Mouse (Mus musculus) monocyte, adult 2 months (primary cell): ENCODE data around the gene Ip6k1.

Experiments used
- DNase-seq, 2 experiments: peaks; one replicate each; pipeline ENCODE4 v3.0.0; 2022; ENCODE audit warnings: low spot score in 2 of 2, low read depth in 1 of 2

Ip6k1 gene

GRCm38 (mm10) chr9:108094998-108095411 lies 92.7 kb downstream of the Ip6k1 start:
- no peak for DNase-seq

GRCm38 (mm10) chr9:108095518-108095917 lies 93.2 kb downstream of the Ip6k1 start:
- no peak for DNase-seq

- no peak for DNase-seq
These were observed 93.8 kb downstream of the Ip6k1 start for GRCm38 (mm10) chr9:108095949-108096712.
